Comparison of ENCODE assay signal across 8 mouse cellular contexts in genomic region chr17:66578007-66578406, GRCm38 (mm10).
DNase-seq lines count a peak whose midpoint lies in the region.

No protein-coding gene starts in this region.

- peak; percentile 39 for DNase-seq in ovary, postnatal 36 days (ENCODE audit: low spot score)
- DNase-seq in ovary, postnatal 10 days (ENCODE audit: low spot score) = no peak
- peak; percentile 29 for DNase-seq in cerebellum, adult 8-10 months
- DNase-seq in frontal cortex, postnatal 25 days (ENCODE audit: low spot score in 2 of 2) = peak; percentile 59 to 72
- peak; percentile 44 to 80 for DNase-seq in kidney, postnatal 36 days
- peak; percentile 45 for DNase-seq in lung, postnatal 25 days (ENCODE audit: low spot score)
- DNase-seq in right cerebral cortex, postnatal 25 days = peak; percentile 55
- no peak for DNase-seq in thymus, postnatal 36 days

Comparison
In these comparisons a context has a peak if more than half of its experiments do, and no peak if none do; other contexts are left out.
1. DNase-seq: peak in ovary, postnatal 36 days (single experiment), cerebellum, adult 8-10 months (single experiment), frontal cortex, postnatal 25 days (2 of 2), kidney, postnatal 36 days (2 of 2), lung, postnatal 25 days (single experiment) and right cerebral cortex, postnatal 25 days (single experiment); none in ovary, postnatal 10 days (single experiment) and thymus, postnatal 36 days (0 of 2).